Mouse (Mus musculus) adipocyte (in vitro differentiated cells): ENCODE data around the gene Polr3gl.
A peak's percentile ranks its signal among the peaks of the same experiment; 100 is the strongest.

Experiments
- DNase-seq: peaks from one replicate; pipeline ENCODE4 v3.0.0-alpha.2; 2016; ENCODE audit warnings: low spot score

Polr3gl gene

DNA sequence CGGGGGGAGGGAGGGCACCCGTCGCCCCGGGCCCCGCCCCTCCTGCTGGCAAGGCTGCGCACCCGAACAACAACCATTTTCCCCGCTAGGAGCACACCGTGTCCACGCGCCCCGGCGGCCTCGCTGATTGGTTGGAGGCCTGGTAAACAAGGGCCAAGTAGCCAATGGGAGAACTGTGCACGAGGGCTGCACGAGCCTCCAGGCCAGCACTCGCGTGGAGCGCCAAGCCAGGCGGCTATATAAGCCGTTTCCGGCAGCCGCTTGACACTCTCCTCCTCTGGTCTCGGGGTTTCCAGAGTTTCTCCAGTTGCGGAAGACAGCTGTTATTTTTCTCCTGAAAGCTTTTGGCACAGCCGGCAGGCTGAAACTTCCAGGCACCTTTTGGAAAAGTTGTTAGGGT is 36.3 kb downstream of the Polr3gl start, which contains the start of gene Txnip:
Gene Txnip (plus strand): TSS at position 264 of the 400 bp plus-strand sequence.
- peak; percentile 100 for DNase-seq

DNA sequence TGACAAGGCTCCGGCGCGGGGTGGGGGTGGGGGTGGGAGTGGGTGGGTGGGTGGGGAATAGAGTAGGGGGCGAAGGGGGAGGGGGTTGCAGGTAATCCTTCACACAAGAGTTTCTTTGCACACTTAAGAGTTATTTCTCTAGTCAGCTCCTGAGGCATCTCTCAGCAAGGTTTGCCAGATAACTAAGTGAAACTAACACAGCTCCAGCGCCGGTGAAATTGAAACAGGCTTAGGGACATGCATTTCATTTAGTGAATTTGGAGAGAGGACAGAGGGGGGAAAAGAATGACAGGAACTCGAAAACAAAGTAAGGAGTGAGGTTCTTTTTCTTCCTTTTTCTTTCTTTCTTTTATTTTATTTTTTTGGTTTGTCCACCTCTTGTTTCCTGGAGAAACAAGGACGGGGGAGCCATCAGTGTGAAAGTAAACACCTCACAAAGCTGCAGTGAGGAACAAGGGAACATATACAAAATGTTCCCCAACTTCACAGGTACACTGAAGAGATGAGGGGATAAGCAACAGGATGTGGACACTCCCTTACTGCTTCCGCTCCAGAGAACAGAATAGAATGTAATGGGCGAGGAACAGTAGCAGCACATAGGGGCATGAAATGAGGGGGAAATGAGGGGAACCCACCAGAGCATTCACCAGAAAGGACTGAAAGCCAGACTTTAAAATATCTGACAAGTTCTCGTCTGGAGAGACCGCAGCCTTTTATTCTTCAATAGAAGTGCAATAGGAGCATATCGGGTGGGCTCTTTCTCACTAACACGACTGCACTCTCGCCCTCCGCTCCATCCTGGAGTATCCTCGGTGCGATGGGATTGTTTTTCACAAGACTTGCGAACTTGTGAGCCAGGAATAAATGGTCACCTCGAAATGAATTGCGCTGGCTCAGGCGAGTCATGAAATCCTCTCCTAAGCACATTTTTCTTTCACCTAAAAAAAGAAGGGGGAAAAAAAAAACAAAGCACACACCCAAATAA is 37.0 kb downstream of the Polr3gl start:
- peak; percentile 65 for DNase-seq

DNA sequence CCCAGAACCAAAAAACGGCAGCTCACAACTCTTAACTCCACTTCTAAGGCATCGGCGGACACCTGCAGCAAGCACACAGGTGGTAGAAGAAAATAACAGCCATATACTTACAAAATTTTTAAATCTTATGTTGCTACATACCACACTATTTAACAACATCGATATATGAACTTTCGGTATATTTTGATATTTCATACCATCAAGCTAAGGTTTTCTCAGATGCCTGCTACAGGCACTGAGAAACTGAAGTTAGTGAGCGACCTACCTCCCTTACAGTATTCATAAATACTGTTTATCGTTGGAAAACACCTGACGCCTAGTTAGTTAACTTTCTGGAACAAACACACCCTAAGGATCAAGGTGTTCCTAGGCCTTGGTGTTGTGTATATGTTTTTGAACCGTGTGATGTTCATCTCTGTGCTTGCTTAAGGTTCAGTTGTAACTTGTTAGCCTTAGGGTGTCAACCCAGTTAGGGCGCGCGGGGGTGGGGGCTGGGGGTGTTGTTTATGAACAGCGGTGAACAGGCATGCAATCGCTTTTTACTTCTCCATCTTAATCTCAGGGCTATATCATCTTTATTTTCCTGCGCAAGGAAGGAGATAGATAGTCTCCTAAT is 37.9 kb downstream of the Polr3gl start:
- peak; percentile 34 for DNase-seq

DNA sequence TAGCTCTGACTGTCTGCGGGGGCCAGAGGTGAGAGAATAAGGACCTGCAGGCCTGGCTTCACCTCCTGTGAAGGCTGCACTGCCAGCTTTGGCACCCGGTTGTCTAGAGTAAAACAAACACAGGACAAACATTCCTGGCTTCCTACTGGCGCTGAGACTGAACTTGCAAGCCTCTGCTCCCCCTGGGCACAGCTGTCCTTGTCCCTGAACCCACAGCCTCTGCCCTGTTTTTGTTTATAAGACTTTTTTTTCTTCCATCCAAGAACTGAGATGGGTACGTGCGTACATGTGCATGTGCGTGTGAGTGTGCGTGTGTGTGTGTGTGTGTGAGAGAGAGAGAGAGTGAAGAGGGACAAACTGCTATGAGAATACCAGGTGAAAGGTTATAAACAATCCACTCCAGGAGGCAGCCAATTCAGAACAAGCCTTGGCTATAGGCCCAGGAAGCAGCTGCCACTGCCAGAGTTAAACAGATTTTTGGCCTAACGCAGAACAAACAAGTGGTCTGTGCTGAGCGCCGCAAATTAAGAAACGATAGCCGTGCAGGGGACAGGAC is 38.9 kb downstream of the Polr3gl start:
- DNase-seq: peak; percentile 98

DNA sequence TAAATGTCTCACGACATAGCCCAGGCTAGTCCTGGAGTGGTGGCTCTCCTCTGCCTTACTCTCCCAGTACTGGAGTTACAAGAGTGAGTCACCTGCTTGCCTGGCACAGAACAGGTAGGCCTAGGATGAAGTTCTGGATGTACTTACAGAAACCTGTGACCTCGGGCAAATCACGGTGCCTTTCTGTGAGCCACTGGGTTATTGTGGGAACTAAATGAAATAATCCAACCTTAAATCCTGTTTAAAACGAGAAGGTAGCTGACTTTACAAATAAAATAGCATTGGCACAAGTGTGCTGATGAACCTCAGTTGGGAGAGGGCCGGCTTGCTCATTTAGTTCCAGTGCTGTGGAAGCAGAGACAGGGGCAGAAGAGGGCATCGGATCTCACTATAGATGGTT is 39.7 kb downstream of the Polr3gl start:
- DNase-seq: no peak

DNA sequence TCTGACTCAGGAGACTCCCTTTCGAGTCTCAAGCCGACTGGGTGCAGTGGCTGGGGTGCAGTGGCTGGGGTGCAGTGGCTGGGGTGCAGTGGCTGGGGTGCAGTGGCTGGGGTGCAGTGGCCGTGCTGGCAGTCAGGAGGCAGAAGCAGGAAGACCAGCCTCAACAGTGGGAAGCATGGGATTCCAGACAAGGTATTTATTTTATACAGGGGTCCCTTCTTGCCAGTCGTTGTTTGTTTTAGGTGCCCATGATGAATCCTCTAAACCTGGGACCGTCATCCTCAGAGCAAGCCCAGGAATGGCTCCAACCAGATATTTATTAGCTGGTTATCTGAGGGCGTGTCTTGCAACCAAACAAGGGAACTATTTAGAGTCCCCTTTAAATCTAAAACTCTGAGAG is 40.4 kb downstream of the Polr3gl start:
- DNase-seq: no peak

DNA sequence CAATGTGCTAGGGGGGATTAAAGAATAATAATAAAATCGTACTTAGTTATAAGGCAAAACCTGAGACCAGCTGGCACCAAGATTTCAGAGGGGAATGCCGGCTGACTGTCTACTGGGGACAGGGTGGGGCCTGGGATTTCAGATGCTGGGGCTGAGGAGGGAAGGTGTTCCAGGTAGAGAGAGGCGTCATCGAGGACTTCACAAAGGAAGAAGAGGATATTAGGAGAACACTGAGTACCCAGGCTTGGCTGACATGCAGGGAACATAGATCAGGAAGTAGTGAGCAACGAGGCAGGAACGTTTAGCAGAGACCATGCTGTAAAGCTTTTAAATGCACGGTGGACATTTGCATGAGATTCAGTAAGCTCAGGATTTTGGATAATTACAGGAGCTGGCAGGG is 42.1 kb downstream of the Polr3gl start:
- no peak for DNase-seq

DNA sequence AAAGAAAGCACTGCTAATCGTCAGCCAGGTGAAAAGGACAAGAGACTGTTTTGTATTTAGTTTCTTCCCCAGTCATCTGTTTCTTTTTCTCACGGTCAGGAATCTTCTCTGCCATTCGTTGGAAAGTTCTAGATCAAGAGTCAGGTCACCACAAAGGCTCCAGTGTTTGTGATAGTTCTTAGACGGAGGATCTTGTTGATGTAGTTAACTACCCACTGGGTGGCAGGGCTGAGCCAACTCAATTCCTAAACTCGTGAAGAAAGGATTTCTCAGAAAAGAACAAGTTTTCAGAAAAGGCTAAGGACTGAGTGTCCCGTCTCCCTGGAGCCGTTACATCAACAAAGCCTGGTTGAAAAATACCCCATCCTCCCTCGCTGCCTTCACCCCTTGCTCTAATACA is 42.8 kb downstream of the Polr3gl start:
- peak; percentile 93 for DNase-seq

DNA sequence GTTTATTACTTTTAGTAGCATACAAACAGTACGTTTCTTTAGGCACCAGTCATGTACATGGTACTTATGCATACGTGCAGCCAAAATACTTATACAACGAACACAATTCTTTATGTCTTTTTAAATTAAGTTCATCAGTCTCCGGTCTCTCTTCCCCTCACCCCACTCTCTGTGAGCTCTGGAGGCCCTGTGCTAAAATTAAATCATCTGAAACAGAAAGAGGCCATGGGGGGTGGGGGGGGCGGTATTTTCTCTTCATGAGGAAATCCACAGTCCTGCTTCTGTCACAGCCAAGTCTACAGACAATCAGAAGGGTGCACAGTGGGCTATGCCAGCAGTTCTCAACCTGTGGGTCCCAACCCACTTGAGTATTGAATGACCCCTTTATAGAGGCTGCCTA is 44.6 kb downstream of the Polr3gl start:
- DNase-seq: no peak

DNA sequence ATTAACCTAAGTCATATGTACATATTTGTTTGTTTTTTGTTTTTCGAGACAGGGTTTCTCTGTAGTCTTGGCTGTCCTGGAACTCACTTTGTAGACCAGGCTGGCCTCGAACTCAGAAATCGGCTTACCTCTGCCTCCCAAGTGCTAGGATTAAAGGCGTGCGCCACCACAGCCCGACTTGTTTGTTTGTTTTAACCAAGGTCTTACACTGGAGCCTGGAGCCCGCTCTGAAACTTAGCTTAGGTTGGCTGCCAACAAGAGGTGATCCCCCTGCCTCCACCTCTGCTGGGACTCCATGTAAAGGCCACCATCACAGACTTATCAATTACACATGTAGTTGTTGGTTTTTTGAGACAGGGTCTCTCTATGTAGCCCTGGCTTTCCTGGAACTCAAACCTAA is 45.2 kb downstream of the Polr3gl start:
- no peak for DNase-seq

DNA sequence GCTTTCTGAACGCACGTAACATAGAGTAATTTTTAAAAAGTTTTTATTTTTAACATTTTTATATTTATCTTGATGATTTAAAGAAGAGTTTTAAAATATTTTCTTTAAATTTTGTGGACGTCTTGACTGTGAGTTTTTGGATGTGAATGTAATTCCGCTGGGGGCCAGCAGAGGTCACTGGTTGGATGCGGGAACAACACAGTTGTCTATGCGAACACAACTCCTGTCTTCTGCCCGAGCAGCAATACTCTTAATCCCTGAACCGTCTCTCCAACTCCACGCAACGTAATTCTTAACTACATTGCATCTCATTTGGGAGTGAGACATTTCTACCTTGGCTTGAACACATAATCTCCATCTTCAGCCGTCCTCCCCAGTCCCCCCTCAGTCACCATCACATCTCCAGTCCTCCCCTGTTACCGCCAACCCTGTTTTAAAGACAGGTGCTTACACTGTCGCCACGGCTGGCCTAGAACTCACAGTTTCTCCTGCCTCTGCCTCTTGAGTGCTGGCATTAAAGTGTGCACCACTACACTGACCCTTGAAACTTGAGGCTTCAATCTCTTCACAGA is 46.5 kb downstream of the Polr3gl start:
- peak; percentile 84 for DNase-seq

DNA sequence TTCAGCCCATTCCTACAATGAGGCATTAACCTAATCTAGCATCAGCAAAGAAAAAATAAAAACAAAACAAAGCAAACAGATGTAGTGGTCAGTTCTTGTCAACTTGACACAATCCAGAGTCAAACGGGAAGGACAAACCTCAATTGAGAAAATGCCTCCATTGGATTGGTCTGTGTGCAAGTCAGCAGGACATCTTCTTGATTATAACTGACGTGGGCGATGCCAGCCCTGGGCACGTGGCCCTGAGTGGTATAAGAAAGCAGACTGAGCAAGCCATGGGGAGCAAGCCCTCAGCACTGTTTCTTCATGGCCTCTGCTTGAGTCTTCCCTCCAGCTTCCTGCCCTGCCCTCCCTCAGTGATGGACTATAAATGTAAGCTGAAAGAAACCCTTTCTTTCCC is 47.1 kb downstream of the Polr3gl start:
- DNase-seq: no peak

DNA sequence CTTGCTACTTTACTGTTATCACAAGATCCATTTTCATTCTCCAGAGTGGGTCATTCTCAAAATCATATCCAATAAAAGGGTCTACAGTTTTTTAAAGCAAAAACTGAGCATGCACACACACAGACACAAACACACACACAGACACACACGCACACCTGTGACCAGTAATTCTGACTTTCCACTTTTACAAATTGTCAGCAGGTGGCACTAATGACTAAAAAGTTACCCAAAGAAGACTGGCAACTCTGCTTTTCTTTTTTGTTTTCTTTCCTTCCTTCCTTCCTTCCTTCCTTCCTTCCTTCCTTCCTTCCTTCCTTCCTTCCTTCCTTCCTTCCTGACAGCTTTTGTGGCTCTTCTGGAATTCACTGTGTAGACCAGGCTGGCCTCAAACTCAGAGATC is 48.4 kb downstream of the Polr3gl start:
- peak; percentile 58 for DNase-seq

DNA sequence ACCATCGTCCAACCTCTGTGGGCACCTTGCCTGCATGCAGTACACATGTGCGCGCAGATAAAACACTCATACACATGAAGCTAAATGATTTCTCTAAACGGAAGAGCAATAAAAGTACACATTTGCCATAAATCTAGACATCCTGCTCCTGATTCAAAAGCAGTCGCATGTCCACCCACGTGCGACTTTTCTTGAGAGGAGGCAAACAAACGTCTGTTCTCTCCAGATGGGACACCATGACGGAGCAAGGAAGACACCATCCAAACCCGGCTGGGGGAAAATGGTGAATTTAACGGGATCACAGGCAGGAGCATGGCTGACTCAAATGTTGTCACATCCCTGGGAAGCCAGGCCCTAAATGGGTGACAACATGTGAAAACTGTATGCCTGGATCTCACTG is 50.6 kb downstream of the Polr3gl start:
- no peak for DNase-seq

DNA sequence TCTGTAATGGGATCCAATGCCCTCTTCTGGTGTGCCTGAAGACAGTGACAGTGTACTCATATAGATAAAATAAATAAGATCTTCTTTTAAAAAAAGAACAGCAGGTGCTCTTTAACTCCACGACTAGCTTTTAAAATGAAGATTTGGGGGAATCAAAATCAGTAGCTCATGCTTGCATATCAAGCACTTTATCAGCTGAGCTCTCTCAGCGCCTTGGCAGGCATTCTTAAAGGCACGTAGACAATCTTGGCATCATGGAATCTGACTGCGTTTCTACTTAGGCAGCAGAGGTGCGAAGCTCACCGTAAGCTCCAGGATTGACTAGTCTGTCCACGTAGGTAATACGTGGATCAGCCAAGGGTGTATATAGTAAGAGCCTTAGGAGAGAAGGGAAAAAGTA is 51.4 kb downstream of the Polr3gl start:
- DNase-seq: no peak

DNA sequence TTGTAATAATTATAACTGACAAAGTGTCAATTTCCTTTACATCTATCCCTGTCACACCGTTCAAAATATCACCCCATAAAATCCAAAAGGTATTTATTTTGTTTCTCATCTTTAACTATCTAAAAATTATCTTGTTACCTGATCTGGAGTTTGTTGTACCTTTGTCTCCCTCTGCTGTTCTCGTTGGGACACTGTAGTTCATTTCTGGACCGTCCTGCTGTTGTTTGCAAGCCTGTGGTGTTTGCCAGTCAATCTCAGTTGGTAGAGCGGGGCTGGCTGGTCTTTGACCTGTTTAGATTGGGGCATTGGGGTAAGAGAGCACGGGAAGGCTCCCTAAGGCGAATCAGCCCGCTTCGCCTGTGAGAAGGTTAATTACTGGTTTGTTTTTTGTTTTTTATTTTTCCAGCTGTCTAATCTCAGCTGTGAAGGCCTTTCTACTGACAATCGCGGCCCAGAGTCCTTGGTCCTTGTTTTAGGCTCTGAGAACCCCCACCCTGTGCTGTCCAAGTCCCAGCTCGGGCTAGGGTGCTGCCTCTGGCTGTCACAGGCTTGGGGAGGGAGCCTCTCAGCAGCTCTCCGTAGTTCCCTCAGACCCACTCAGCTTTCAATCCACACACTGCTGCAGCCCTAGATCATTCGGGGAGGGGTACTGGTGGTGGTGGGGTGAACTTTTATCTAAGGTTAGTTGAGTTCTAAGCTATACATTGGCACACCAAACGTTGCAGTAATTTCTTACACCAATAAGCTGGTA is 52.5 kb downstream of the Polr3gl start:
- peak; percentile 73 for DNase-seq

DNA sequence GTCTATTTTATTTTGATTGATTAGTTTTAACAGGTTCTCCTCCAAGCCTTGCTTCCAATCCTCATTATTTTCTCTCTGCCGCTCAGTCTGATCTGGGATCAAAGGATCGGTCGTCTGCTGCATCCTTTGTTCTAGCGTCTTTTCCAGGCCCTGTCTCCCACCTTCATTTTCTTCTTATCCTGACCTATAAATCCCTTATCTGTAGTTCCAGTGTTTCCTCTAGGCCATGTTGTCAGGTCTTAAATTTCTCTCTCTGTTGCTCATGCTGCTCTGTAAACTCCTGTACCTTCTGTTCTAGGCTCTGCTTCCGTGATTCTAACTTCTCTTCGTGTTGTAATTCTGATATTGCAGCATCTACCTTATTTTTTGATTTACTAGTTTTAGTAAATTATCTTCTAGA is 53.2 kb downstream of the Polr3gl start:
- DNase-seq: no peak

DNA sequence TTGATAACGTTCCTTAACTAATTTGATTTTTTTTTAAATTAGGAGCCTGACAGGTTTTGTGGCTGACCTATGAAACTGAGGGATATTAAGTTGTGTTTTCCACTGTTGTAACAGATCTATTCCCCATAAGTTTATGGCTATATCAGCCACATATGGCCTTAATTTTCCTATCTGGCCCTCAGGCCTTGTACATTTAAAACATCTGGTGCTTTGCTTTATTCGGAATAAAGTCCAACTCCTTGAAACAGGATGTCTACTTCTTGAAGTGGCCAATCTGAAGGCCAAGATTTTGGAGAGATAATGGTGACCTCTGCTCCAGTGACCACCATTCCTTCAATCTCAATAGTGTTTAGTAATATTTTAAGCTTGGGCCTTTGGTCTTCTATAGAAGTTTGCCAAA is 54.7 kb downstream of the Polr3gl start:
- no peak for DNase-seq

DNA sequence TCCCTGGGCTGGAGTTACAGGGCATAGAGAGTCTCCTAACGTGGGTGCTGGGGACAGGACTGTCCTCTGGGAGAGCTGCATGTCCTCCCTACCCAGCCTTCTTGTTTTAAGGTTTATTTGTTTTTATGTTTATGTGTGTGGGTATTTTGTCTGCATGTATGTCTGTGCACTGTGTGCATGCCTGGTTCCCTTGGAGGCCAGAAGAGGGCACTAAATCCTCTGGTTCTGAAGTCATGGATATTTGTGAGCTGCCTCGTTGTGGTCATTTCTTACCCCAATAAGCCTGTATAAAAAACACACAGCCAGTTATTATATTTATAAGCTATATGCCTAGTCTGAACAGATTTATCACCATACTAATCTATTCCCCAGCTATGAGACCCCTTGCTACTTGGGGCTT is 59.7 kb downstream of the Polr3gl start:
- DNase-seq: no peak

DNA sequence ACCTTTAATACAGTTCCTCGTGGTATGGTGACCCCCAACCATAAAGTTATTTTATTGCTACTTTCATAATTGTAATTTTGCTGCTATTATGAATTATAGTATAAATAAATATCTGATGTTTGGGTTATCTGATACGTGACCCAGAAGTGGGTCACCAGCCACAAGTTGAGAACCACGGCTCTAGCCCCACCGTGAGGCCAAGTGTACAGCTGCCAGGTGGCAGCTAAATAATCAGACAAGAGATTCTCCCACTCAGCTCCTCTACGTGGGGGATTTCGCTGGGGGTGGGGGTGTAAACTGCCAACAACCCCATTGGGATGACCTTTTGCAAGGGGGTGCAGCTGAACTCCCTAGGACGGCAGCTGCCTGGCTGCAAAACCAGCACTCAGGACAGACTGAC is 61.9 kb downstream of the Polr3gl start:
- no peak for DNase-seq

DNA sequence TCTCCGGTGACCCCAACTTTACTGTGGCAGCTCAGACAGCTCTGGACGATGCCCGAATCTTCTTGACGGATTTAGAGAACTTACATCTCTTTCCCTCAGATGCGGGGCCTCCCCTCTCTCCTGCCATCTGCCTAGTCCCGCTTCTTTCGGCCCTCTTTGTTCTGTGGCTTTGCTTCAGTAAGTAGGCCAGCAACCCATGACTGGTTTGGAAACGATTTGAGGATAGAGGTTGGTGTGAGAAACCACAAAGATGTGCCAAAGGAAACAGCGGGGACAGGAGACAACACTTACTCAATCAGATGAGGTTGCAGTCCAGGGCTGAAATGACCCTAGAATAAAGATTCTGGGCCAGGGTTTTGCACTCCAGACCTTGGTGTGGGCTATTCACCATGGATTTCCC is 65.5 kb downstream of the Polr3gl start:
- peak; percentile 69 for DNase-seq
